Mouse (Mus musculus): Measurements from ENCODE around the gene Ankrd2.

- TF ChIP-seq CTCF (IDR thresholded peaks at IDR 0.05; ENCODE audit: borderline replicate concordance, insufficient read depth, low read length) (no peak), POLR2A (IDR thresholded peaks at IDR 0.05; ENCODE audit: low read depth, low read length) (no peak)
Measured at GRCm38 (mm10) chr19:42071886-42072608, 36.2 kb downstream of the Ankrd2 start.

Measured in embryonic fibroblast, embryonic 13.5 days (primary cell).